Mouse (Mus musculus): ENCODE results near the gene 3110082I17Rik.

3110082I17Rik gene

DNA sequence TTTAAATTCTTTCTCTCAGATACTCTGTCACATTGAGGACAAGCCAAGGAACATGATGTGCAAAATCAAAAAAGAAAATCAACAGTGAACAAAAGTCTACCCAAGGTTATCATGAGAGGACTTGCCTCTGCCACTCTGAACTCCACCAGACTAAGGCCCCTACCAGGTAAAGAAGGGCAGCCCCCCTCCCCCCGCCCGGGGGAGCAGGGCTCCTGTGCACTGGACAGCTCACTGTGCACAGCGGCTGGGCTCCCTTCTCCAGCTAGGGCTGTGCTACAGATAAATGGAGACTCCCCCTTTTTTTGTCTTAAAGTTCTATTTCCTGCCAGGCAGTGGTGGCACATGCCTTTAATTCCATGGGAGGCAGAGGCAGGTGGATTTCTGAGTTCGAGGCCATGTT is 22.6 kb downstream of the 3110082I17Rik start:
- peaks cover 57% of the 10 kb centered on the region for H3K36me3 ChIP-seq (ENCODE audit: insufficient read depth, low read length)
- no peak overlapping the region for H3K4me3 ChIP-seq (replicated peaks; ENCODE audit: low read length)

DNA sequence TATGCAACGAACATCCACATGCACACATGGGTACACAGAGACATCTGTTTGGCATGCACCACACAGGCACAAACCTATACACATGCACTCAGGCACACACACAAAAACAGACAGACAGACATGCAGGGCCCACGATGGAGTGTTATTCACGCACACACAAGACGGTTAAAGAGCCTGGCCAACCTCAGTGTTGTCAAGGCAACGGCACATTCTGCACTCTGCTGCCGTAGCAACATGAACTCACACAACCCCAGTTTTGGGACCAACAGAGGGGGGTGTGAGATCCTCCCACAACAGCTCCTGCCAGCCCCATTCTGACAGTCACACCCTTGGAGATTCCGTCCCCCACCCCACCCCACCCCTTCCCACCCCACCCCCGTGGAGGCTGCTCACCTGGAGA is 25.4 kb downstream of the 3110082I17Rik start:
- Histone ChIP-seq H3K4me3 (replicated peaks; ENCODE audit: low read length) (no peak overlapping the region), H3K9me3 (ENCODE audit: low read length) (no peaks in the 10 kb centered on the region), H3K27me3 (ENCODE audit: insufficient read depth, low read length) (no peaks in the 10 kb centered on the region), H3K4me1 (replicated peaks; ENCODE audit: low read depth, low read length) (peaks cover 66% of the 10 kb centered on the region), H3K36me3 (ENCODE audit: insufficient read depth, low read length) (peaks cover 44% of the 10 kb centered on the region)
- no peak for TF ChIP-seq NANOG (IDR thresholded peaks at IDR 0.05; ENCODE audit: borderline replicate concordance, low read length)
- no peak for TF ChIP-seq POU5F1 (IDR thresholded peaks at IDR 0.05; ENCODE audit: borderline replicate concordance, low read length)
- TF ChIP-seq CTCF (conservative IDR thresholded peaks at IDR 0.05; ENCODE audit: low read length) = no peak

More for the DNA sequence above, 22.6 kb downstream of the 3110082I17Rik start:
- peaks cover 56% of the 10 kb centered on the region for H3K4me1 ChIP-seq (replicated peaks; ENCODE audit: low read depth, low read length)
- no peaks in the 10 kb centered on the region for H3K27me3 ChIP-seq (ENCODE audit: insufficient read depth, low read length)
- TF ChIP-seq POU5F1 (IDR thresholded peaks at IDR 0.05; ENCODE audit: borderline replicate concordance, low read length) (no peak), CTCF (conservative IDR thresholded peaks at IDR 0.05; ENCODE audit: low read length) (no peak), NANOG (IDR thresholded peaks at IDR 0.05; ENCODE audit: borderline replicate concordance, low read length) (no peak)
- H3K9me3 ChIP-seq (ENCODE audit: low read length) = no peaks in the 10 kb centered on the region

DNA sequence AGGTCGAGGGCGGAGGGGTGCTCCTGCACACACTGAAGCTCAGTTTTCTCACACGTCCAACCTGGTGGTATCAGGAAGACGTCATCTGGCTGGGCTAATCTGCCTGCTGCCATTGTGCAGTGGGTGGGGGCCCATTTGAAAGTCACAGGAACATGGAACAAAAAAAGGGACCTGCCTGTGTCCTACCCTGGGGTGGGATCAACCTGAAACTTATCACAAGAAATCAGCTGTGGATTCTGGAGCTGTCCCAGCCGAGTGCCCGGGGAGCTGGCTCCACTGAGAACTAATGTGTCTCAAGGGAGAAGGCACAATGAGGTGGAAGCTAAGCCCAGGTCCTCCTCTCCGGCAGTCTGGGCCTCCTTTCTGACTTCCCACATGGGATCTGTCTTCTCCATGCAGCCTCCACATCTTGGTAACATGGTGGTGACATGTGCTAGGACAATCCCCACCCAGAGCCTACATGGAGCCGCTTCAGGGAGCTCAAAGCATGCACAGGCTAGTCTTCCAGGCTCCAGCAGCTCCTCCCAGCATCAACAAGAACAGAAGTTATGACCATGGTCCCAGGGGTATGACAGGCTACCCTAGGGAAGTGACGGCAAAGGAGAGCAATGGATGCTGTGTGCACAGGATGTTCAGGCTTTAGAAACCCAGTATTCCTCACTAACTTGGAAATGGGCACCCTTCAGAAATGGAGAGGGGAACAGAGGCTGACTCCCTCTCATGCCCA is 26.3 kb downstream of the 3110082I17Rik start:
- TF ChIP-seq POU5F1 (IDR thresholded peaks at IDR 0.05; ENCODE audit: borderline replicate concordance, low read length) (no peak), CTCF (conservative IDR thresholded peaks at IDR 0.05; ENCODE audit: low read length) (no peak), NANOG (IDR thresholded peaks at IDR 0.05; ENCODE audit: borderline replicate concordance, low read length) (no peak)
- Histone ChIP-seq H3K9me3 (ENCODE audit: low read length) (no peaks in the 10 kb centered on the region), H3K4me1 (replicated peaks; ENCODE audit: low read depth, low read length) (peaks cover 67% of the 10 kb centered on the region), H3K36me3 (ENCODE audit: insufficient read depth, low read length) (peaks cover 44% of the 10 kb centered on the region), H3K27me3 (ENCODE audit: insufficient read depth, low read length) (no peaks in the 10 kb centered on the region), H3K4me3 (replicated peaks; ENCODE audit: low read length) (no peak overlapping the region)

DNA sequence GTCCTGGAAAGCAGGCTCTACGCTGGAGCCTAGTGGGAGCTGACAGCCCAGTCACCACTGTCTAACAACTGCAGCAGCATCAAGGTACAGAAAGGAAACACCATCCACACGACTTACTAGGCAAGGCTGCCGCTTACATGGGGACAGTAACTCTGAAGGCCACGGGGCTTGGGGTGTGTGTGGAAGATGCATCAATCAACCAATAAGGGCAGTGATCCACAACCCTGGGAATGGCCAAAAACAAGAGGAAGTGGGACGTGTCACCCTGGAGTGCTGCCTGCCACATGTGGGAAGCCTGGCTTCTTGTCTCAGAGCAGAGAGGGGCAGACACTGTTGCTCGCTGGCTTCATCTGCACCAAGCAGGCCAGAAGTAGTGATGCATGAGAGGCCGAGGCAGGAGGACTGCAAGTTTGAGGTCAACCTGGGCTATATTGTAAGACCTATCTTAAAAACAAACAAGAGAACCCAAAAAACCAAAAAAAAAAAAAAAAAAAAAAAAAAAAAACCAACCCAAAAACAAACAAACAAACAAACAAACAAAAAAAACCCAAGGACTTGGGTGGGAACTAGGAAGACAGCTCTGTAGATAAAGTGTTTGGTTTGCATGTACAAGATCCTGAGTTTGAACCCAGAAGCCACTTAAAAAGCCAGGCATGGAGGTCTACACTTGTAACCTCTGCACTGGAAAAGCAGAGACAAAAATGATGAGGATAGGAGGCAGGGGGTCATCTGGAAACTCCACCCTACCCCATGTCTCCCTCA is 27.4 kb downstream of the 3110082I17Rik start:
- Histone ChIP-seq H3K4me3 (replicated peaks; ENCODE audit: low read length) (no peak overlapping the region), H3K27me3 (ENCODE audit: insufficient read depth, low read length) (no peaks in the 10 kb centered on the region), H3K9me3 (ENCODE audit: low read length) (no peaks in the 10 kb centered on the region), H3K36me3 (ENCODE audit: insufficient read depth, low read length) (peaks cover 44% of the 10 kb centered on the region), H3K4me1 (replicated peaks; ENCODE audit: low read depth, low read length) (peaks cover 66% of the 10 kb centered on the region)
- TF ChIP-seq POU5F1 (IDR thresholded peaks at IDR 0.05; ENCODE audit: borderline replicate concordance, low read length) (no peak), CTCF (conservative IDR thresholded peaks at IDR 0.05; ENCODE audit: low read length) (no peak), NANOG (IDR thresholded peaks at IDR 0.05; ENCODE audit: borderline replicate concordance, low read length) (no peak)

DNA sequence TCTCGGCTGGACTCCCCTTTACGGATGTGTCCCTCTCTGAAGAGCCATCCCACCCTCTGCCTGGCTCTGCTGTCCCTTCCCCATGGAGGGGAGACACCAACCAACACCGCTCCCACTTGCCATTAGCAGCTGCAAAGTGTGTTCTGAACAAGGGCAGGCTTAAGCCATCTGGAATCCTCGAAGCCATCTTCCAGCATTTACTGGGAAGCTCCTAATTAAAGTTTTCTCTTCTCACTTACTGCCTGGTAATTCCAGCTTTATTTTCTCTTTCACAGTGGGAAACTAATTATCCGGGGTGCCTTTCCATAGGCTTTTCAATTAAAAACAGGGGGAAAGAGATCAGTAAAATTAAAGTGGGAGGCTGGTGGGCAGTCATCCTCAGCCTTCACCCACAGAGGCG is 28.0 kb downstream of the 3110082I17Rik start:
- Histone ChIP-seq H3K4me3 (replicated peaks; ENCODE audit: low read length) (no peak overlapping the region), H3K36me3 (ENCODE audit: insufficient read depth, low read length) (peaks cover 45% of the 10 kb centered on the region), H3K9me3 (ENCODE audit: low read length) (no peaks in the 10 kb centered on the region), H3K27me3 (ENCODE audit: insufficient read depth, low read length) (no peaks in the 10 kb centered on the region), H3K4me1 (replicated peaks; ENCODE audit: low read depth, low read length) (peaks cover 68% of the 10 kb centered on the region)
- TF ChIP-seq NANOG (IDR thresholded peaks at IDR 0.05; ENCODE audit: borderline replicate concordance, low read length) (no peak), POU5F1 (IDR thresholded peaks at IDR 0.05; ENCODE audit: borderline replicate concordance, low read length) (no peak)

DNA sequence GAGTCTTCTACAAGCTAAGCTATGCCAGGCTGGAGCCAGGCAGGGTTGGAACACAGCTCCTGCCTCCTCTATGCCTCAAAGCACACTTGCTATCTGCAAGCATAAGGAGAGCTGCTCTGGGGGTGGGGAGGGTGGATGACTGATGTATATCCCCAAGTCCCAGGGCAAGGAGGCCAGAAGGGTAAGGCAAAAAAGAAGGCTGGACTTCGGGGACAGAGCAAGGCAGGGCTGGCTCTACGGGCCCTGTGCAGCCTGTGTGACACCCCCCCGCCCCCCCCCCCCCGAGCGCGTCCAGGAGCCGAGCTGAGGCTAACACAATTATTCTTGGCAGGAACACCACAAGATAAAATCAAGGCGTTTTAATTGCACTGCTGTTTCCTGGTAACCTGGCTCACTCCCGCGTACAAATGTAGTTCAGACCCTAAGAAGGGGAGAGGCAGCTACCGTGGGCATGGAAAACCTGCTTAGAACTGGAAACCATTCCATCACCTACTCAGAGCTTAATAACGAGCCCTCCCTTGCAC is 30.4 kb downstream of the 3110082I17Rik start:
- H3K9me3 ChIP-seq (ENCODE audit: low read length) = no peaks in the 10 kb centered on the region
- H3K4me1 ChIP-seq (replicated peaks; ENCODE audit: low read depth, low read length) = peaks cover 62% of the 10 kb centered on the region
- peaks cover 55% of the 10 kb centered on the region for H3K36me3 ChIP-seq (ENCODE audit: insufficient read depth, low read length)
- no peak overlapping the region for H3K4me3 ChIP-seq (replicated peaks; ENCODE audit: low read length)
- no peaks in the 10 kb centered on the region for H3K27me3 ChIP-seq (ENCODE audit: insufficient read depth, low read length)
- TF ChIP-seq CTCF (conservative IDR thresholded peaks at IDR 0.05; ENCODE audit: low read length) (no peak), NANOG (IDR thresholded peaks at IDR 0.05; ENCODE audit: borderline replicate concordance, low read length) (no peak), POU5F1 (IDR thresholded peaks at IDR 0.05; ENCODE audit: borderline replicate concordance, low read length) (no peak)

DNA sequence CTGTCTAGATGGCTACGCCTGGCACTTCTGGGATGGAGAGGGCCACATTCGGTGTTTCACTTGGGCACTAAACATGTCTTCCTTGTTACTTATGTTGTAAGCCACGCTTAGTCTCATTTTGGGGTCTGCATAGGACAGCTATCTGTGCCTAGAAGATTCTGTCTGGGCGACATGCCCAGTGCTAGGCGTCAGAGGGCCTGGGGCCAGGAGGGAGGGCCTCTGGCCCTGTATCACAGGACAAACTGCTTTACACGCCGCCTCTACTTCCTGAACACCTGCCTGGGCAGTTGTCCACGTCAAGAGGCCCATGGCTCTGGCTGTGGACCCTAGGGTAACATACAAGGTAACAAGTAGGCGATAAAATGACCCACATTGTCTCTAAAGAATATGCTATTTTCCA is 32.3 kb downstream of the 3110082I17Rik start:
- peaks cover 46% of the 10 kb centered on the region for H3K36me3 ChIP-seq (ENCODE audit: insufficient read depth, low read length)
- no peak for TF ChIP-seq CTCF (conservative IDR thresholded peaks at IDR 0.05; ENCODE audit: low read length)
- TF ChIP-seq NANOG (IDR thresholded peaks at IDR 0.05; ENCODE audit: borderline replicate concordance, low read length) = no peak
- no peak for TF ChIP-seq POU5F1 (IDR thresholded peaks at IDR 0.05; ENCODE audit: borderline replicate concordance, low read length)
- H3K4me1 ChIP-seq (replicated peaks; ENCODE audit: low read depth, low read length) = peaks cover 50% of the 10 kb centered on the region
- H3K4me3 ChIP-seq (replicated peaks; ENCODE audit: low read length) = no peak overlapping the region
- H3K27me3 ChIP-seq (ENCODE audit: insufficient read depth, low read length) = no peaks in the 10 kb centered on the region
- no peaks in the 10 kb centered on the region for H3K9me3 ChIP-seq (ENCODE audit: low read length)

DNA sequence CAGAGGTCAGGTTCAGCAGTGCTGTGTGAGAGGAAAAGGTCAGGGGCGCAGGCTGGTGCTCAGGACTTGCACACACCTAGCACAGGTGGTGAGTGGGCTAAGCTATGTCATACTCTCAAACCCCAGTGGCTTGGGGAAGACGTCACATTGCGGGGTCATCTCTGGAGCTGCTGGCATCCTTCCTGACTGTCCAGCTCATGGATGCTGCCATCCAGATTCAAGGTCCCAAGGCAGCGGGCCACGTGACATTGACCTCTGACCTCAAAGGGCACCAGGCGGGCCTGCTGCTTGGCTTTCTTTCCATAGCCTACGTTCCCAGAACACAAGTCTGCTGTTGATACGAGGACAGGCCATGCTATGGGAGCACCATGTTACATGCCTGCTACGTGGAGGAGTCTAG is 33.3 kb downstream of the 3110082I17Rik start:
- no peak overlapping the region for H3K4me3 ChIP-seq (replicated peaks; ENCODE audit: low read length)
- H3K9me3 ChIP-seq (ENCODE audit: low read length) = no peaks in the 10 kb centered on the region
- no peak for TF ChIP-seq CTCF (conservative IDR thresholded peaks at IDR 0.05; ENCODE audit: low read length)
- TF ChIP-seq NANOG (IDR thresholded peaks at IDR 0.05; ENCODE audit: borderline replicate concordance, low read length) = no peak
- no peak for TF ChIP-seq POU5F1 (IDR thresholded peaks at IDR 0.05; ENCODE audit: borderline replicate concordance, low read length)
- peaks cover 44% of the 10 kb centered on the region for H3K4me1 ChIP-seq (replicated peaks; ENCODE audit: low read depth, low read length)
- H3K36me3 ChIP-seq (ENCODE audit: insufficient read depth, low read length) = peaks cover 45% of the 10 kb centered on the region
- no peaks in the 10 kb centered on the region for H3K27me3 ChIP-seq (ENCODE audit: insufficient read depth, low read length)
